Mouse (Mus musculus): ENCODE results near the gene Il17ra.

Gene Il17ra

GRCm38 (mm10) chr6:120504051-120504450 is 41.0 kb downstream of the Il17ra start:
- DNase-seq (ENCODE audit: extremely low read depth, insufficient read length, low spot score) = no peak

- no peak for DNase-seq (ENCODE audit: extremely low read depth, insufficient read length, low spot score)
Measured at GRCm38 (mm10) chr6:120505531-120505930, 42.5 kb downstream of the Il17ra start.

GRCm38 (mm10) chr6:120508645-120509044 is 45.6 kb downstream of the Il17ra start:
- DNase-seq (ENCODE audit: extremely low read depth, insufficient read length, low spot score) = no peak

- DNase-seq (ENCODE audit: extremely low read depth, insufficient read length, low spot score) = no peak
Measured at GRCm38 (mm10) chr6:120509975-120510374, 46.9 kb downstream of the Il17ra start.

GRCm38 (mm10) chr6:120510425-120510824 is 47.4 kb downstream of the Il17ra start:
- DNase-seq (ENCODE audit: extremely low read depth, insufficient read length, low spot score) = no peak

- no peak for DNase-seq (ENCODE audit: extremely low read depth, insufficient read length, low spot score)
Measured at GRCm38 (mm10) chr6:120511212-120511611, 48.2 kb downstream of the Il17ra start.

- no peak for DNase-seq (ENCODE audit: extremely low read depth, insufficient read length, low spot score)
Measured at GRCm38 (mm10) chr6:120516422-120516821, 53.4 kb downstream of the Il17ra start.

GRCm38 (mm10) chr6:120516879-120517278 is 53.8 kb downstream of the Il17ra start:
- DNase-seq (ENCODE audit: extremely low read depth, insufficient read length, low spot score) = no peak

- no peak for DNase-seq (ENCODE audit: extremely low read depth, insufficient read length, low spot score)
Measured at GRCm38 (mm10) chr6:120517311-120517710, 54.3 kb downstream of the Il17ra start.

- DNase-seq (ENCODE audit: extremely low read depth, insufficient read length, low spot score) = no peak
Measured at GRCm38 (mm10) chr6:120519647-120520046, 56.6 kb downstream of the Il17ra start.

- DNase-seq (ENCODE audit: extremely low read depth, insufficient read length, low spot score) = no peak
Measured at GRCm38 (mm10) chr6:120524796-120525195, 61.7 kb downstream of the Il17ra start.

- no peak for DNase-seq (ENCODE audit: extremely low read depth, insufficient read length, low spot score)
Measured at GRCm38 (mm10) chr6:120529123-120529522, 66.1 kb downstream of the Il17ra start.

GRCm38 (mm10) chr6:120531020-120531965 is 68.2 kb downstream of the Il17ra start, which contains the start of gene Hdhd5:
TSS of gene Hdhd5 (minus strand) at chr6:120531319.
- DNase-seq (ENCODE audit: extremely low read depth, insufficient read length, low spot score) = peak; percentile 89

GRCm38 (mm10) chr6:120532594-120532993 is 69.5 kb downstream of the Il17ra start:
- no peak for DNase-seq (ENCODE audit: extremely low read depth, insufficient read length, low spot score)

- DNase-seq (ENCODE audit: extremely low read depth, insufficient read length, low spot score) = no peak
Measured at GRCm38 (mm10) chr6:120536337-120536736, 73.3 kb downstream of the Il17ra start.

All from 3134 (cell line).